Mouse (Mus musculus) heart, embryonic 14.5 days (tissue): ENCODE measurements around the gene Cntfr. TPM values are rescaled to one million over a fixed set of nuclear protein-coding genes. Genes with fewer than 3 reads are reported as not detected.

Experiments
- ATAC-seq: fragments of 200-750 bp; cut with Nextera tagmentation; 2 replicates; pipeline ENCODE4 v1.8.0; 2017; ENCODE audit warnings: low read depth, moderate TSS enrichment; ENCODE audit not compliant: insufficient number of reproducible peaks, insufficient read depth, low FRiP score
- H3K27ac ChIP-seq, 2 experiments: fragments of 200-500 bp in 1 of 2; fragments of 300-500 bp in 1 of 2; sonication (generic) in 1 of 2; replicated peaks in 1 of 2; 2 replicates each; pipeline ENCODE4 v1.5.1; 2012 to 2014; ENCODE audit warnings: low read depth in 2 of 2, low read length in 2 of 2, control low read depth in 1 of 2, mild to moderate bottlenecking in 1 of 2, mixed read lengths in 1 of 2; ENCODE audit not compliant: control insufficient read depth in 1 of 2, insufficient read depth in 1 of 2
- H3K27me3 ChIP-seq: fragments of 300-500 bp; sonication (generic); 2 replicates; pipeline ENCODE4 v1.6.1; 2014; ENCODE audit warnings: mild to moderate bottlenecking, low read length, control low read depth; ENCODE audit not compliant: control insufficient read depth, insufficient read depth
- H3K36me3 ChIP-seq: fragments of 300-500 bp; sonication (generic); 2 replicates; pipeline ENCODE4 v1.6.1; 2014; ENCODE audit warnings: mild to moderate bottlenecking, control low read depth, low read length, mixed read lengths; ENCODE audit not compliant: control insufficient read depth, insufficient read depth
- H3K4me1 ChIP-seq, 2 experiments: fragments of 200-500 bp in 1 of 2; fragments of 300-500 bp in 1 of 2; sonication (generic) in 1 of 2; 2 replicates each; pipeline ENCODE4 v1.6.1; 2012 to 2014; ENCODE audit warnings: low read length in 2 of 2, control low read depth in 1 of 2, mixed read lengths in 1 of 2; ENCODE audit not compliant: control insufficient read depth in 2 of 2, insufficient read depth in 2 of 2
- H3K4me2 ChIP-seq: fragments of 300-500 bp; sonication (generic); 2 replicates; pipeline ENCODE4 v1.6.1; 2014; ENCODE audit warnings: mild to moderate bottlenecking, low read length
- H3K4me3 ChIP-seq, 2 experiments: fragments of 200-500 bp in 1 of 2; fragments of 300-500 bp in 1 of 2; sonication (generic) in 1 of 2; 2 replicates each; pipeline ENCODE4 v1.5.1; 2012 to 2014; ENCODE audit warnings: low read length in 2 of 2, mild to moderate bottlenecking in 2 of 2, control low read depth in 1 of 2, low read depth in 1 of 2, moderate library complexity in 1 of 2; ENCODE audit not compliant: control insufficient read depth in 1 of 2, insufficient read depth in 1 of 2
- H3K9ac ChIP-seq: fragments of 300-500 bp; sonication (generic); 2 replicates; pipeline ENCODE4 v1.6.1; 2014; ENCODE audit warnings: mild to moderate bottlenecking, low read length
- H3K9me3 ChIP-seq: fragments of 300-500 bp; sonication (generic); 2 replicates; pipeline ENCODE4 v1.6.1; 2016; ENCODE audit warnings: low read length, control low read depth; ENCODE audit not compliant: control insufficient read depth
- WGBS: fragments of 180-500 bp; shearing (Covaris S2); extraction: QIAGEN DNeasy Blood & Tissue Kit; methylation state at CpG from one replicate; pipeline ENCODE4 v1.1.7; 2014; 5-methylcytosine and 5-hydroxymethylcytosine counted together
- polyA plus RNA-seq: library from polyadenylated mRNA; unstranded; fragments of >200 nt; fragmentation: Nextera tagmentation; extraction: Ambion mirVana; gene quantifications from 2 replicates; pipeline ENCODE4 v1.2.1, GENCODE M21; 2014

Gene Cntfr
- polyA plus RNA-seq, 1 experiment from 2014 or later = 2.8 TPM

- Histone ChIP-seq H3K4me2 (no peak overlapping the region), H3K9ac (no peak overlapping the region), H3K27ac (no peak overlapping the region), H3K36me3 (no peaks in the 10 kb centered on the region), H3K27me3 (no peaks in the 10 kb centered on the region), H3K4me1 (no peaks in the 10 kb centered on the region), H3K4me3 (no peak overlapping the region), H3K9me3 (no peaks in the 10 kb centered on the region)
- WGBS = 70% methylated on average over 10 of the region's 10 CpGs
- no peak for ATAC-seq
These were observed 87.0 kb downstream of the Cntfr start for GRCm38 (mm10) chr4:41609681-41610593.

Other genes starting within 250 kb of the Cntfr start
- gene Kif24, start 232.2 kb downstream of the Cntfr start, polyA plus RNA-seq = 2.2 and 4.3 TPM in 2 replicates
- gene Nudt2, start 231.9 kb downstream of the Cntfr start, polyA plus RNA-seq = 41.3 and 43.9 TPM in 2 replicates
- gene AI464131, start 194.0 kb downstream of the Cntfr start, polyA plus RNA-seq = 2.8 TPM in 2 replicates
- gene 1110017D15Rik, start 179.8 kb downstream of the Cntfr start, polyA plus RNA-seq = 0.30 TPM in 1 of 2 replicates, not detected in the other
- gene Fam219a, start 127.6 kb downstream of the Cntfr start, polyA plus RNA-seq = 2.9 TPM in 2 replicates
- gene Dnaic1, start 127.3 kb downstream of the Cntfr start, polyA plus RNA-seq = 1.6 and 1.8 TPM in 2 replicates
- 3.9 and 6.3 TPM in 2 replicates for gene Enho, start 56.8 kb downstream of the Cntfr start, polyA plus RNA-seq
- gene Il11ra1, start 2.9 kb upstream of the Cntfr start, polyA plus RNA-seq = 120 and 136 TPM in 2 replicates
- 47.1 and 48.6 TPM in 2 replicates for gene Rpp25l, start 16.4 kb upstream of the Cntfr start, polyA plus RNA-seq
- gene Dctn3, start 26.1 kb upstream of the Cntfr start, polyA plus RNA-seq = 122 and 134 TPM in 2 replicates
- gene Arid3c, start 34.1 kb upstream of the Cntfr start, polyA plus RNA-seq = not detected in 2 replicates
- 59.6 and 63.7 TPM in 2 replicates for gene Galt, start 58.1 kb upstream of the Cntfr start, polyA plus RNA-seq
- gene Sigmar1, start 59.1 kb upstream of the Cntfr start, polyA plus RNA-seq = 56.8 and 57.0 TPM in 2 replicates
- 49.2 and 55.5 TPM in 2 replicates for gene Ccl27a, start 77.2 kb upstream of the Cntfr start, polyA plus RNA-seq
- not detected in 2 replicates for gene Gm21541, start 206.5 kb upstream of the Cntfr start, polyA plus RNA-seq
- 1.1 and 1.2 TPM in 2 replicates for gene Gm20878, start 244.5 kb upstream of the Cntfr start, polyA plus RNA-seq